ENCODE assay signal across 23 mouse cellular contexts in the genomic region with DNA sequence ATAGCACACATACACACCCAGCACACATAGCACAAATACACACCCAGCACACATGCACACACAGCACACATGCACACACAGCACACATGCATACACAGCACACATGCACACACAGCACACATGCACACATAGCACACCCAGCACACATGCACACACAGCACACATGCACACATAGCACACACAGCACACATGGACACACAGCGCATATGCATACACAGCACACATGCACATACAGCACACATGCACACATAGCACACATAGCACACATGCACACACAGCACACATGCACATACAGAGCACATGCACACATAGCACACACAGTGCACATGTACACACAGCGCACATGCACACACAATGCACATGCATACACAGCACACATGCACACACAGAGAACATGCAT. TPM values are rescaled to one million over a fixed set of nuclear protein-coding genes. Genes with fewer than 3 reads are reported as not detected.
"Had no signal": no experiment of that assay in that cellular context is flagged by ENCODE, and none has a peak within 500 bp of the region (broad histone marks: within the 10 kb centered on the region; RNA-seq: fewer than 3 reads in every experiment).

No protein-coding gene starts in this region.

- H3K27ac ChIP-seq: liver, embryonic 12.5 days; liver, embryonic 14.5 days; midbrain, embryonic 10.5 days; midbrain, embryonic 12.5 days; neural tube, embryonic 12.5 days; stomach, embryonic 15.5 days; stomach, postnatal 0 days had no signal

- H3K27me3 ChIP-seq: liver, embryonic 12.5 days; midbrain, embryonic 12.5 days; neural tube, embryonic 12.5 days; stomach, embryonic 15.5 days had no signal

- H3K36me3 ChIP-seq: liver, embryonic 12.5 days; neural tube, embryonic 12.5 days; stomach, embryonic 15.5 days had no signal

- DNase-seq: lung, adult 18-20 months; lung, embryonic 14.5 days; lung, postnatal 10 days; lung, postnatal 4 days; midbrain, embryonic 14.5 days; right cerebral cortex, postnatal 14 days; spleen, adult 18-20 months; thymus, adult 2 months; thymus, postnatal 25 days; thymus, postnatal 4 days had no signal

- H3K4me3 ChIP-seq: liver, embryonic 12.5 days; midbrain, embryonic 10.5 days; midbrain, embryonic 12.5 days; neural tube, embryonic 12.5 days; stomach, embryonic 15.5 days had no signal

RNA-seq across cellular contexts. Expression of gene Atp6v1e2, which starts 34.0 kb away (rescaled TPM):
- polyA plus RNA-seq: liver, adult 2 months; liver, embryonic 12.5 days; liver, embryonic 14.5 days; liver, embryonic 16.5 days; lung, embryonic 14.5 days; lung, embryonic 16.5 days; midbrain, embryonic 10.5 days; midbrain, embryonic 14.5 days; midbrain, embryonic 16.5 days; neural tube, embryonic 12.5 days; neural tube, embryonic 14.5 days; stomach, embryonic 15.5 days; thymus, adult 2 months; urinary bladder, adult 2 months had no signal
